Mouse (Mus musculus) ovary, postnatal 36 days (tissue): ENCODE measurements around the gene Lsm2.
"Not testable (repeated sequence)": the region's sequence is repeated elsewhere in the genome, so short reads cannot be mapped to it uniquely, and the experiment has no call there.

Experiments
- DNase-seq: peaks from one replicate; pipeline ENCODE4 v3.0.0; 2022; ENCODE audit warnings: low spot score, mixed read lengths

The Lsm2 gene

DNA sequence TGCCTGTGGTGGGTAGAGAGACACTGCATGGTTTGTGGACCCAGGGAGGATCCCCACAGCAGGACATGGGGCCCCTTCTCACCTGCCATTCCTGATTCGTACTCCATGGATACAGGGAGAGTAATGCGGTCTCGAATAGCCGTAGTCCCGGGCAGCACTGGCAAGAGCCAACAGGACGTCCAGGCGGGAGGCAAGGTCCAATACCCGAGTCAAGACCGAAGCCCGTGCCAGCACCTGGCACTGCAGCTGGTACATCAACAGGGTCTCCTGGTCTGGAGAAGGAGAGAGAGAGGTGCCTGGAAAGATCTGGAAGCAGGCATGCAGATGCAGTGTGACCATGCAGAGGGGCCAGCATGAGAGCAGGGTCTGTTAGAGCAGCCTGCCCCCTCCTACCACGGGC, 49.6 kb downstream of the Lsm2 start:
- no peak for DNase-seq

- DNase-seq, result no peak
Observed at GRCm38 (mm10) chr17:35031880-35032279, 50.2 kb downstream of the Lsm2 start.

DNA sequence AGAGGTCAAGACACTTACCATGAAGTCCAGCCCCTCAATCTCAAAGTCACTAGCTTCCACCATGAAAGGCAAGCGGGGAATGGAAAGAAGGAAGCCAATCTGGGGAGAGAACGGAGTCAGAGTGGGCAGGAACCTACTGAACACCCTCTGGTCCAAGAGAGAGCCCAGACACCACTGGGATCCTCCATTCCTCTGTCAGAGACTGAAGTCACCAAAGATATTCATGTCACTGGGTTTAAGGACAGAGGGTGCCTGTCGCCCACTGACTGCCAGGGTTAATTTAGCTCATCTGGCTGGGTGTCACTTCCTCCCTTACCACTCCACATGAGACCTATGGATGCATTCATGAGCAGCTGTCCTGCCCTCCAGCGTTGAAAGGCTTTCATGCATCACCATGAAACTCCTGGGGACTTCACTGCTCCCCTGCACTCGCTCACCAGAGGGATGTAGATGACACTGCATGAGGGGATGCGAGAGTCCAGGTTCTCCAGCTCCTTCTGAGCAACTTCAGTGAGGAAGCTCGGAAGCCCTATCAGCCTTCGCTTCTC, 50.7 kb downstream of the Lsm2 start:
- no peak for DNase-seq

- DNase-seq, result not testable (repeated sequence)
Observed at GRCm38 (mm10) chr17:35033703-35034102, 52.0 kb downstream of the Lsm2 start.

- no peak for DNase-seq
Observed at GRCm38 (mm10) chr17:35034896-35035295, 53.2 kb downstream of the Lsm2 start.
